Mouse (Mus musculus) intestine, postnatal 0 days (tissue): ENCODE measurements around the gene Piezo1. TPM values are rescaled to one million over a fixed set of nuclear protein-coding genes. Genes with fewer than 3 reads are reported as not detected.

Experiments used
- ATAC-seq: fragments of 200-750 bp; cut with Nextera tagmentation; 2 replicates; pipeline ENCODE4 v1.8.0; 2017; ENCODE audit warnings: mild to moderate bottlenecking, moderate TSS enrichment, moderate library complexity
- H3K27ac ChIP-seq: fragments of 300-500 bp; sonication (generic); 2 replicates; pipeline ENCODE4 v1.5.1; 2014; ENCODE audit warnings: mild to moderate bottlenecking, low read depth, low read length, moderate library complexity
- H3K27me3 ChIP-seq: fragments of 300-500 bp; sonication (generic); replicated peaks from 2 replicates; pipeline ENCODE4 v1.6.1; 2014; ENCODE audit warnings: low read length, mixed read lengths; ENCODE audit not compliant: control insufficient read depth, insufficient read depth
- H3K36me3 ChIP-seq: fragments of 300-500 bp; sonication (generic); 2 replicates; pipeline ENCODE4 v1.6.1; 2014; ENCODE audit warnings: mild to moderate bottlenecking, moderate library complexity; ENCODE audit not compliant: control insufficient read depth, insufficient read depth
- H3K4me1 ChIP-seq: fragments of 300-500 bp; sonication (generic); replicated peaks from 2 replicates; pipeline ENCODE4 v1.6.1; 2014; ENCODE audit warnings: antibody characterized with exemption, low read length, mixed read lengths; ENCODE audit not compliant: control insufficient read depth, insufficient read depth
- H3K4me2 ChIP-seq: fragments of 300-500 bp; sonication (generic); replicated peaks from 2 replicates; pipeline ENCODE4 v1.6.1; 2014; ENCODE audit warnings: low read depth, mild to moderate bottlenecking, moderate library complexity
- H3K4me3 ChIP-seq: fragments of 300-500 bp; sonication (generic); 2 replicates; pipeline ENCODE4 v1.5.1; 2014; ENCODE audit warnings: low read depth, low read length
- H3K9ac ChIP-seq: fragments of 300-500 bp; sonication (generic); 2 replicates; pipeline ENCODE4 v1.6.1; 2014; ENCODE audit warnings: mild to moderate bottlenecking, low read depth, low read length
- H3K9me3 ChIP-seq: fragments of 300-500 bp; sonication (generic); 2 replicates; pipeline ENCODE4 v1.6.1; 2016; ENCODE audit warnings: mixed run types; ENCODE audit not compliant: control insufficient read depth
- CTCF ChIP-seq: sonication (generic); IDR thresholded peaks from 2 replicates; pipeline ENCODE4 v1.5.1; 2016; ENCODE audit warnings: low read depth, mild to moderate bottlenecking, control low read depth, antibody characterized with exemption, moderate library complexity
- WGBS: fragments of 180-500 bp; shearing (Covaris S2); extraction: QIAGEN DNeasy Blood & Tissue Kit; methylation state at CpG from one replicate; pipeline ENCODE4 v1.1.7; 2014; 5-methylcytosine and 5-hydroxymethylcytosine counted together
- microRNA-seq: library from miRNA; unstranded; fragments of <30 nt; microRNA quantifications from one replicate; pipeline ENCODE4, GENCODE M21; 2016
- polyA plus RNA-seq: library from polyadenylated mRNA; unstranded; fragments of >200 nt; fragmentation: Nextera tagmentation; extraction: Ambion mirVana; gene quantifications from 2 replicates; pipeline ENCODE4 v1.2.1, GENCODE M21; 2015

Piezo1 gene
- polyA plus RNA-seq, 1 experiment from 2014 or later = 4.4 TPM

- TF ChIP-seq CTCF = no peak
- no peak for ATAC-seq
- WGBS = 92% methylated on average over 9 of the region's 9 CpGs
- H3K4me1 ChIP-seq = peaks cover 5% of the 10 kb centered on the region; the same call in 1 of the 2 replicates
- H3K4me3 ChIP-seq = no peak overlapping the region
- no peaks in the 10 kb centered on the region for H3K27me3 ChIP-seq
- H3K36me3 ChIP-seq = peaks cover 34% of the 10 kb centered on the region
- no peak overlapping the region for H3K4me2 ChIP-seq
- H3K9me3 ChIP-seq = no peaks in the 10 kb centered on the region
- H3K27ac ChIP-seq = no peak overlapping the region
- H3K9ac ChIP-seq = no peak overlapping the region
These were observed 115.0 kb downstream of the Piezo1 start for GRCm38 (mm10) chr8:122436146-122436545.

DNA sequence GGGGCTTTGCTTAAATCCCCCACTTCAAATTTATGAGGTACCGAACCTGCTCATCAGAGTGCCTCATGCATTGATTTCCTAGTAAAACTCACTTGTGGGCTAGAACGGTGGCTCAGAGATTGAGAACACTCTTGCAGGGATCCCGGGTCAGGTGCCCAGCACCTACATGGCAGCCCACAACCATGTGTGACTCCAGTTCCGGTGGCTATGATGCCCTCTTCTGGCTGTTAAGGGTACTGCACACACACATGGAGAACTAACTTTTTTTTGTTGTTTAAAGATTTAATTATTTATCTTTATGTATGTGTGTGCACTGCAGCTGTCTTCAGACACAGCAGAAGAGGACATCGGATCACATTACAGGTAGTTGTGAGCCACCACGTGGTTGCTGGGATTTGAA lies 115.8 kb downstream of the Piezo1 start:
- TF ChIP-seq CTCF = peak; percentile 59
- Histone ChIP-seq H3K27ac (no peak overlapping the region), H3K27me3 (no peaks in the 10 kb centered on the region), H3K4me1 (peaks cover 5% of the 10 kb centered on the region; the same call in 1 of the 2 replicates), H3K9ac (no peak overlapping the region), H3K36me3 (peaks cover 34% of the 10 kb centered on the region), H3K9me3 (no peaks in the 10 kb centered on the region), H3K4me2 (no peak overlapping the region), H3K4me3 (no peak overlapping the region)
- no peak for ATAC-seq
- 89% methylated on average over 6 of the region's 6 CpGs for WGBS

GRCm38 (mm10) chr8:122433269-122433905 lies 117.7 kb downstream of the Piezo1 start:
- Histone ChIP-seq H3K9me3 (no peaks in the 10 kb centered on the region), H3K27me3 (no peaks in the 10 kb centered on the region), H3K4me3 (peak overlapping the region; percentile 67; the same call in 1 of the 2 replicates), H3K9ac (no peak overlapping the region), H3K27ac (peak overlapping the region; percentile 75; the same call in 1 of the 2 replicates), H3K4me1 (peaks cover 5% of the 10 kb centered on the region; the same call in 1 of the 2 replicates), H3K36me3 (peaks cover 19% of the 10 kb centered on the region), H3K4me2 (peak overlapping the region; percentile 97)
- WGBS = 62% methylated on average over 11 of the region's 11 CpGs
- ATAC-seq = peak; percentile 3; the same call in 1 of the 2 replicates
- peak; percentile 59 for TF ChIP-seq CTCF

DNA sequence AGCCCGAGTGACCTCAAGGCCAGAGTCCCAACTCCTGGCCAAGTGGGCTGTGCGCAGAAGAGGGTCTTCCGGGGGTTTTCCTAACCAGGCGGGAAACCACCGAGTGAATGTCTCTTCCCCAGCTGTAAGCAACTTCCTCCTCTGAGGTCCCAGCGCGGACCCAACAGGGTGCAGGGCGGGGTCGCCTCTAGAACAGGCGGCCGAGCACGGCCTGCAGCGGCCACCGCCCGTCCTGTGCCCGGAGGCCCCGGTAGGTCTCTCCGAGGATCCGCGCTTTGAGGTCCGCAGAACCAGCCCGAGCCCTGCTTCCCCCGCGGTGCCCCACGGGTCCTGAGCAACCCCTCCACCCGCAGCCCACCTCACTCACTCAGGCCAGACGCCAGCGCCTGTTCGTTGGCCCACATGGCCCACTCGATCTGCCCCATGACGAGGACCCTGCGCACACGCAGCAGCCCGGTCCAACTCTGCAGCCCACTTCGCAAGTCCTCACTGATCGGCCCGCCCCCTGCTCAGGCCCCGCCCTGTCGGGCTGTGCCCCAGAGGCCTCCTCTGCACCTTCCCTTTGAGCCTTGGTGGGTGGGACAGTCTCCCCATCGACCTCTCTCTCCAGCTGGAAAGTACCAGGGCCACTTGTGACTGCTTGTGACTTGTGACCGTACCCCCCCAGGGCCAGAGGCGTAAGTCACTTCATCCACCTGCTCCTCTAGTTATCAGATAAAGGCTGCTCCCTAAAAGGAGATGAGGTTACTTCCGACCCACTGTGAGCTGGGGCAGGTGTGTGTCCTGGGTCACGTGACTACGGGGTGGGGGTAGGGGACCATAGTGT lies 118.5 kb downstream of the Piezo1 start, which contains the start of gene Cyba:
Cyba (minus strand) TSS at position 488 of the 826 bp plus-strand sequence.
- peaks cover 5% of the 10 kb centered on the region; the same call in 1 of the 2 replicates for H3K4me1 ChIP-seq
- peak within 1 kb of the TSS; percentile 75 for H3K27ac ChIP-seq
- WGBS = 2% methylated on average over 44 of the region's 45 CpGs
- peak within 1 kb of the TSS; percentile 69 for H3K9ac ChIP-seq
- peak within 1 kb of the TSS; percentile 97 for H3K4me2 ChIP-seq
- ATAC-seq = peak; percentile 80
- no peaks in the 10 kb centered on the region for H3K27me3 ChIP-seq
- peak within 1 kb of the TSS; percentile 67 for H3K4me3 ChIP-seq
- no peak for TF ChIP-seq CTCF
- peaks cover 17% of the 10 kb centered on the region; the same call in 1 of the 2 replicates for H3K36me3 ChIP-seq
- H3K9me3 ChIP-seq = no peaks in the 10 kb centered on the region

Small RNA genes within 50 kb of the gene (microRNA-seq; reads per million reads assigned to microRNA genes)
- not detected for gene Gm24366

Other genes with a start within 250 kb of the Piezo1 start
- gene Trhr2, start 190.6 kb downstream of the Piezo1 start, polyA plus RNA-seq = not detected in 2 replicates
- gene Zc3h18, start 174.7 kb downstream of the Piezo1 start, polyA plus RNA-seq = 24.0 and 26.1 TPM in 2 replicates
- not detected in 2 replicates for gene Il17c, start 129.3 kb downstream of the Piezo1 start, polyA plus RNA-seq
- gene Cyba, start 118.4 kb downstream of the Piezo1 start, polyA plus RNA-seq = 292 and 312 TPM in 2 replicates
- 18.7 and 19.2 TPM in 2 replicates for gene Mvd, start 107.9 kb downstream of the Piezo1 start, polyA plus RNA-seq
- gene Snai3, start 90.6 kb downstream of the Piezo1 start, polyA plus RNA-seq = 0.33 and 0.46 TPM in 2 replicates
- 22.7 and 22.8 TPM in 2 replicates for gene Rnf166, start 75.3 kb downstream of the Piezo1 start, polyA plus RNA-seq
- gene Ctu2, start 75.2 kb downstream of the Piezo1 start, polyA plus RNA-seq = 22.4 and 26.4 TPM in 2 replicates
- gene Cdt1, start 16.7 kb upstream of the Piezo1 start, polyA plus RNA-seq = 13.3 and 14.0 TPM in 2 replicates
- gene Aprt, start 25.6 kb upstream of the Piezo1 start, polyA plus RNA-seq = 676 and 681 TPM in 2 replicates
- gene Galns, start 60.1 kb upstream of the Piezo1 start, polyA plus RNA-seq = 58.1 and 59.0 TPM in 2 replicates
- gene Trappc2l, start 60.3 kb upstream of the Piezo1 start, polyA plus RNA-seq = 136 and 144 TPM in 2 replicates
- gene Pabpn1l, start 71.4 kb upstream of the Piezo1 start, polyA plus RNA-seq = 0.13 TPM in 1 of 2 replicates, not detected in the other
- 5.9 and 7.6 TPM in 2 replicates for gene Cbfa2t3, start 147.8 kb upstream of the Piezo1 start, polyA plus RNA-seq
- 22.8 and 22.9 TPM in 2 replicates for gene Acsf3, start 224.2 kb upstream of the Piezo1 start, polyA plus RNA-seq